9 mouse cellular contexts compared by ENCODE assay signal in the genomic region with DNA sequence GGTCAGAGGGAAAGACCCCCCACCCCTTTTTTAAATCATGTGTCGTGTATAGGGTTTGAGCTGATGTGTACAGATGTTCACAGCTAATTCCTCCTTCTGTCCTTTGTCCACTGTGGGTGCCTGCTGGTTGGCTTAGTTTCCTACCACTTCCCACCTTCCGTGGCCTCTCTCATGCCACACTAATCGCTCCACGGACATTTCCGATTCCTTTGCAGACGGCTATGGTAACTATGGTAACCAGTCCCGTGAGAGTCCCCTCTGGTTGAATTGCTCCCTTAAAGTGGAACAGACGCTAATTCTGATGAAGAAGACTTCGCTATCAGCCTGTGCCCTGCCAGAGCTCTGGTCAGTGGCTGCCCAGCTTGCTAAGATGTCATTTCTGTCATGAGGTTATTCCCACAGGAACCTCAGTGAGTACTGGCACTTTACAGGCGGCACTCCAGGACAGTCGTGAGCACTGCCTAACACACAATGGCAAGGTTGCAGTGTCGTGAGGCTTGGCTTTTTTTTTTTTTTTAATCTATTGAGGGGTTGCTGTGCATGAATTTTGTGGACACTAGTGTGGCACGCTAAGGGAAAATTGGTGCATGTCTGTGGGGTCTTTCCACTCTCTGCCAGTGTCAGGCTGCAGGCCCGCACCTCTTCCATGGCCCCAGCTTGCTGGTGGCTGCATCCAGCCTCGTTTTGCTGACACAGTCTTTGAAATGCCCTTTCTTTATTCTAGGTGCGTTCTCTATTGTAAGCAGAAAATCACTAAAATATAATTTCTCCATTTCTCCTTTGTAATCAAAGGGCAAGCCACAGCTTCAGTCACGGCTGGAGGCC.
DNase-seq lines count a peak whose midpoint lies in the region; ATAC-seq lines count a peak whose summit lies in the region.
"Had no signal": no experiment of that assay in that cellular context is flagged by ENCODE, and none has a peak within 500 bp of the region (broad histone marks: within the 10 kb centered on the region; RNA-seq: fewer than 3 reads in every experiment).

No protein-coding gene starts in this region.

- peaks cover 17% of the 10 kb centered on the region for H3K4me1 ChIP-seq in embryonic facial prominence, embryonic 15.5 days
- H3K4me1 ChIP-seq in limb, embryonic 12.5 days (replicated peaks) = peaks cover 15% of the 10 kb centered on the region

- no peaks in the 10 kb centered on the region for H3K9me3 ChIP-seq in embryonic facial prominence, embryonic 15.5 days (replicated peaks)
- H3K9me3 ChIP-seq in limb, embryonic 12.5 days = peaks cover 6% of the 10 kb centered on the region; the same call in 1 of the 2 replicates

- H3K4me3 ChIP-seq in embryonic facial prominence, embryonic 15.5 days (replicated peaks) = no peak overlapping the region
- H3K4me3 ChIP-seq in limb, embryonic 12.5 days (replicated peaks) = no peak overlapping the region

- no peak for ATAC-seq in embryonic facial prominence, embryonic 15.5 days (ENCODE audit: insufficient number of reproducible peaks, low FRiP score, low TSS enrichment, low read depth)
- no peak for ATAC-seq in limb, embryonic 12.5 days (ENCODE audit: insufficient number of reproducible peaks, insufficient read depth, low FRiP score, low TSS enrichment, low read depth)

- no peak overlapping the region for H3K4me2 ChIP-seq in embryonic facial prominence, embryonic 15.5 days (replicated peaks)
- H3K4me2 ChIP-seq in limb, embryonic 12.5 days = 0 out of 2 replicates have a peak overlapping the region, but pooled peaks have one; percentile 6

- no peaks in the 10 kb centered on the region for H3K27me3 ChIP-seq in embryonic facial prominence, embryonic 15.5 days
- H3K27me3 ChIP-seq in limb, embryonic 12.5 days = no peaks in the 10 kb centered on the region

- no peaks in the 10 kb centered on the region for H3K36me3 ChIP-seq in embryonic facial prominence, embryonic 15.5 days
- no peaks in the 10 kb centered on the region for H3K36me3 ChIP-seq in limb, embryonic 12.5 days

- DNase-seq in lung, postnatal 10 days = peak; percentile 26
- no peak for DNase-seq in lung, postnatal 25 days (ENCODE audit: low spot score)
- peak; percentile 72 for DNase-seq in retina, embryonic 14.5 days (ENCODE audit: low spot score)
- DNase-seq in layer of hippocampus, adult 8-10 months (ENCODE audit: low spot score in 2 of 2) = no peak
- no peak for DNase-seq in urinary bladder, adult 2 months (ENCODE audit: low spot score)
- DNase-seq in left cerebral cortex, postnatal 10 days (ENCODE audit: extremely low spot score in 1 of 2, low spot score in 2 of 2) = no peak
- DNase-seq: gastrocnemius, postnatal 10 days had no signal

- WGBS in embryonic facial prominence, embryonic 15.5 days = 40% methylated on average over 17 of the region's 17 CpGs
- WGBS in limb, embryonic 12.5 days = 60% methylated on average over 17 of the region's 17 CpGs

- intact Hi-C loops in left cerebral cortex, postnatal 10 days (cut with DNase I) = no loop called here

- H3K9ac ChIP-seq in embryonic facial prominence, embryonic 15.5 days = no peak overlapping the region
- H3K9ac ChIP-seq in limb, embryonic 12.5 days (replicated peaks) = no peak overlapping the region

- H3K27ac ChIP-seq in embryonic facial prominence, embryonic 15.5 days (replicated peaks) = 0 out of 2 replicates have a peak overlapping the region, but pooled peaks have one; percentile 24
- no peak overlapping the region for H3K27ac ChIP-seq in limb, embryonic 12.5 days

Comparison
In these comparisons a context has a peak if more than half of its experiments do, and no peak if none do; other contexts are left out.
1. DNase-seq: peak in lung, postnatal 10 days (single experiment) and retina, embryonic 14.5 days (single experiment); none in lung, postnatal 25 days (single experiment), layer of hippocampus, adult 8-10 months (0 of 2), urinary bladder, adult 2 months (single experiment) and left cerebral cortex, postnatal 10 days (0 of 2).